Mouse (Mus musculus): Measurements from ENCODE around the gene Alpk3. TPM values are rescaled to one million over a fixed set of nuclear protein-coding genes. Genes with fewer than 3 reads are reported as not detected.

The Alpk3 gene
- polyA plus RNA-seq, 1 experiment from 2014 or later = 0.08 TPM

DNA sequence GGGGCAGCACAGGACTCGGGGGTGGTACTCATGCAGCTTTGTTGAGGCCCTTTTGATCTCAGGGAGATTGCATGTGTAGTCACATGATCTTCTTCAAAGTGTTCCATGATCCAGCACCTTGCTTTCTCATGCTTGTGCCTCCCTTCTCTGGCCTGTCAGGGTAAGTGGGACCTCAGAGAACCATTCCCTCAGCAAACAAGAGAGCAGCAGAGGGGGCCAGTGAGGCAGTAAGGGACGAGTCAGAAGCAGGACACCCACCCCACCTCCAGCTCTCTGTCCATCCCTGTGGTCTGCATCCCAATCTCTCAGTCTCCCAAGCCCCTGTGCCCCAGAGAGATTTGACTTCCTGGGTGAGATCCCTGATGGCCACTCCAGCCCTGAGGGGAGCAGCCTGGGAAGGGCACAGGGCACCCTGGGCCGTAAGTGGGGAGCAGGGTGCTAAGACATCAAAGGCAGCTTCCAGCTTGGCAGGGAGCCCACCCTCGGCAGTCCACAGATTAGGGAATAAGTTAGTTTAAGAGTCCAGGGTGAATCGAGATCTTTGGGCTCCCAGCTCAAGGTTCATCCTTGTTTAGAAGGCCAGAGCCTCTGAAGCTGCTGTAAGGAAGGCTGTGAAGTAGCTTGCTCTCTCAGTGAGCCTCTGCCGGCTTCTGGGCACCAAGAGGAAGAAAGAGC, 55.4 kb downstream of the Alpk3 start:
- no peak for TF ChIP-seq CTCF (IDR thresholded peaks at IDR 0.05; ENCODE audit: low read depth)
- no peak for TF ChIP-seq EP300 (IDR thresholded peaks at IDR 0.05; ENCODE audit: low read depth)
- ATAC-seq (no peak), DNase-seq (no peak)
- Histone ChIP-seq H3K27me3 (ENCODE audit: insufficient read depth, low read length) (no peaks in the 10 kb centered on the region), H3K36me3 (replicated peaks; ENCODE audit: insufficient read depth, low read length) (no peaks in the 10 kb centered on the region), H3K4me2 (ENCODE audit: low read depth, low read length) (no peak overlapping the region), H3K4me1 (ENCODE audit: insufficient read depth) (peaks cover 5% of the 10 kb centered on the region), H3K4me3 (ENCODE audit: low read depth, low read length) (no peak overlapping the region), H3K9ac (replicated peaks) (no peak overlapping the region), H3K9me3 (ENCODE audit: low read length) (no peaks in the 10 kb centered on the region), H3K27ac (ENCODE audit: low read depth) (no peak overlapping the region)
- 43% methylated on average over 6 of the region's 6 CpGs for WGBS (ENCODE audit: insufficient replicate concordance)

DNA sequence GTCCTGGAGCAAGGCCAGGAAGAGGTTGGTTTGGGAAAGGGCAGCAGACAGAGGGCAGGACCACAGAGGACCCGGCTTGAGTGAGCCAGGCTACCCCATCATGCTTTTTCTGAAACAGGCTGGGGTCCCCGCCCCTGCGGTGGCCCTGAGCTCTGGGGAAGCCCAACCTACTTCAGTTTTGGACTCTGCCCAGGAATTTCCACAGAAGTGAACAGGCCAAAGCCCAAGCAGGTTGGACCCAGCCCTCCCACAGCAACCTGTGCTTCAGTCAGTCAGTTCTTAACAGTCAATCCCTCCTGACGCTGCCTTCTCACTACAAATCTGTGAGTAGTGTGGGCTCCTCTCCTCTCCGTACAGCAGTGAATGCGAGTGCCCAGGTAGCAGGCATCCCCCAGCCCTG, 57.2 kb downstream of the Alpk3 start, which contains the start of gene Slc28a1:
Slc28a1 (plus strand) TSS at position 245 of the 400 bp plus-strand sequence.
- Histone ChIP-seq H3K4me3 (ENCODE audit: low read depth, low read length) (no peak within 1 kb of the TSS), H3K4me2 (ENCODE audit: low read depth, low read length) (no peak within 1 kb of the TSS), H3K27me3 (ENCODE audit: insufficient read depth, low read length) (no peaks in the 10 kb centered on the region), H3K9me3 (ENCODE audit: low read length) (no peaks in the 10 kb centered on the region), H3K36me3 (replicated peaks; ENCODE audit: insufficient read depth, low read length) (no peaks in the 10 kb centered on the region), H3K27ac (ENCODE audit: low read depth) (no peak within 1 kb of the TSS), H3K9ac (replicated peaks) (no peak within 1 kb of the TSS), H3K4me1 (ENCODE audit: insufficient read depth) (peaks cover 5% of the 10 kb centered on the region)
- DNase-seq (peak; percentile 38), ATAC-seq (no peak)
- TF ChIP-seq EP300 (IDR thresholded peaks at IDR 0.05; ENCODE audit: low read depth) (no peak), CTCF (IDR thresholded peaks at IDR 0.05; ENCODE audit: low read depth) (no peak)
- WGBS (ENCODE audit: insufficient replicate concordance) = 68% methylated on average over 6 of the region's 6 CpGs

GRCm38 (mm10) chr7:81121099-81121498, 63.7 kb downstream of the Alpk3 start:
- H3K4me2 ChIP-seq (ENCODE audit: low read depth, low read length) = no peak overlapping the region
- no peak overlapping the region for H3K9ac ChIP-seq (replicated peaks)
- DNase-seq (no peak), ATAC-seq (no peak)
- H3K4me1 ChIP-seq (ENCODE audit: insufficient read depth) = peaks cover 13% of the 10 kb centered on the region
- H3K27me3 ChIP-seq (ENCODE audit: insufficient read depth, low read length) = no peaks in the 10 kb centered on the region
- no peak for TF ChIP-seq EP300 (IDR thresholded peaks at IDR 0.05; ENCODE audit: low read depth)
- TF ChIP-seq CTCF (IDR thresholded peaks at IDR 0.05; ENCODE audit: low read depth) = no peak
- no peaks in the 10 kb centered on the region for H3K36me3 ChIP-seq (replicated peaks; ENCODE audit: insufficient read depth, low read length)
- 46% methylated on average over 3 of the region's 3 CpGs for WGBS (ENCODE audit: insufficient replicate concordance)
- no peak overlapping the region for H3K4me3 ChIP-seq (ENCODE audit: low read depth, low read length)
- H3K9me3 ChIP-seq (ENCODE audit: low read length) = no peaks in the 10 kb centered on the region
- H3K27ac ChIP-seq (ENCODE audit: low read depth) = no peak overlapping the region

DNA sequence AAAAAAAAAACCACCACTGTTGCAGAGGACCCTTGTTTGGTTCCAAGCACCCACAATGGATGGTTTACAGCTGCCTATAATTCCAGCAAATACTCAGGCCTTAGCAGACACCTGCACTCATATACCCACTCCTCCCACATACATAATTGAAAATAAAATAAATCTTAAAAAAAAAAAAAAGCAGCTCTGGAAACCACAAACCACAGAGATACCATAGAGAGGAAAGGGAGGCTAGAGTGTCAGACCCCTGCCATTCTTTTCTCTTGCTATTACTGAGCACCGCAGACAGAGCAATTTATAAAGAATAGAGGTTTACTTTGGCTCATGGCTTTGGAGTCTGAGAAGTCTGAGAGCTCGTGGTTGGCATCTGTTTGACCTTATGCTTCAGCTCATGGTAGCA, 65.4 kb downstream of the Alpk3 start:
- 48% methylated on average over 2 of the region's 2 CpGs for WGBS (ENCODE audit: insufficient replicate concordance)

GRCm38 (mm10) chr7:81123553-81123952, 66.2 kb downstream of the Alpk3 start:
- no peak for DNase-seq
- 54% methylated on average over 5 of the region's 5 CpGs for WGBS (ENCODE audit: insufficient replicate concordance)
- Histone ChIP-seq H3K4me3 (ENCODE audit: low read depth, low read length) (no peak overlapping the region), H3K36me3 (replicated peaks; ENCODE audit: insufficient read depth, low read length) (no peaks in the 10 kb centered on the region), H3K4me2 (ENCODE audit: low read depth, low read length) (peak overlapping the region; percentile 34; the same call in 1 of the 2 replicates), H3K27ac (ENCODE audit: low read depth) (no peak overlapping the region), H3K4me1 (ENCODE audit: insufficient read depth) (peaks cover 13% of the 10 kb centered on the region), H3K9me3 (ENCODE audit: low read length) (no peaks in the 10 kb centered on the region), H3K27me3 (ENCODE audit: insufficient read depth, low read length) (no peaks in the 10 kb centered on the region), H3K9ac (replicated peaks) (no peak overlapping the region)
- 0 out of 2 replicates have a peak, but pooled peaks have one; percentile 29 for ATAC-seq
- TF ChIP-seq EP300 (IDR thresholded peaks at IDR 0.05; ENCODE audit: low read depth) (no peak), CTCF (IDR thresholded peaks at IDR 0.05; ENCODE audit: low read depth) (no peak)

More for the DNA sequence above, 65.4 kb downstream of the Alpk3 start:
- no peak for TF ChIP-seq EP300 (IDR thresholded peaks at IDR 0.05; ENCODE audit: low read depth)
- no peak for TF ChIP-seq CTCF (IDR thresholded peaks at IDR 0.05; ENCODE audit: low read depth)
- Histone ChIP-seq H3K4me1 (ENCODE audit: insufficient read depth) (peaks cover 13% of the 10 kb centered on the region), H3K27me3 (ENCODE audit: insufficient read depth, low read length) (no peaks in the 10 kb centered on the region), H3K27ac (ENCODE audit: low read depth) (no peak overlapping the region), H3K9ac (replicated peaks) (no peak overlapping the region), H3K4me2 (ENCODE audit: low read depth, low read length) (peak overlapping the region; percentile 34; the same call in 1 of the 2 replicates), H3K9me3 (ENCODE audit: low read length) (no peaks in the 10 kb centered on the region), H3K36me3 (replicated peaks; ENCODE audit: insufficient read depth, low read length) (no peaks in the 10 kb centered on the region), H3K4me3 (ENCODE audit: low read depth, low read length) (no peak overlapping the region)
- ATAC-seq (no peak), DNase-seq (no peak)

DNA sequence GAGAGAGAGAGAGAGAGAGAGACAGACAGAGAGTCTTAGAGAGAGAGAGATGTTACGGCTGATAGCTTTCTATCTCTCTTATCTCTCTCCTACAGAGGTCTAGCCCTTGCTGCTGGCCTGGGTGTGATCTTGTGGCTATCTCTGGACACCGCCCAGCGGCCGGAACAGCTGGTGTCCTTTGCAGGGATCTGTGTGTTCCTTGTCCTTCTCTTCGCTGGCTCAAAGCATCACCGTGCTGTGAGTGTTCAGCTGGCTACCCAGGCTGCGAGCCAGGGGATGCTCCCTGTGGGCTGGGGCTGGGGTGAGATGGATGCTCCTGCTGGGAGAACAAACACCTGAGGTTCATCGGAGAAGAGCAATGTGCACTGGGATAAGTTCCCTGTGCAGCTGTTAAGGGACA, 67.4 kb downstream of the Alpk3 start:
- H3K4me2 ChIP-seq (ENCODE audit: low read depth, low read length) = peak overlapping the region; percentile 49
- H3K27ac ChIP-seq (ENCODE audit: low read depth) = no peak overlapping the region
- H3K27me3 ChIP-seq (ENCODE audit: insufficient read depth, low read length) = no peaks in the 10 kb centered on the region
- H3K9ac ChIP-seq (replicated peaks) = no peak overlapping the region
- ATAC-seq = peak; percentile 75
- TF ChIP-seq EP300 (IDR thresholded peaks at IDR 0.05; ENCODE audit: low read depth) (peak; percentile 80), CTCF (IDR thresholded peaks at IDR 0.05; ENCODE audit: low read depth) (no peak)
- no peak overlapping the region for H3K4me3 ChIP-seq (ENCODE audit: low read depth, low read length)
- WGBS (ENCODE audit: insufficient replicate concordance) = 61% methylated on average over 8 of the region's 8 CpGs
- H3K4me1 ChIP-seq (ENCODE audit: insufficient read depth) = peaks cover 13% of the 10 kb centered on the region
- no peaks in the 10 kb centered on the region for H3K36me3 ChIP-seq (replicated peaks; ENCODE audit: insufficient read depth, low read length)
- peak; percentile 31 for DNase-seq
- H3K9me3 ChIP-seq (ENCODE audit: low read length) = no peaks in the 10 kb centered on the region
